ENCODE assay signal across 21 mouse cellular contexts in the genomic region with DNA sequence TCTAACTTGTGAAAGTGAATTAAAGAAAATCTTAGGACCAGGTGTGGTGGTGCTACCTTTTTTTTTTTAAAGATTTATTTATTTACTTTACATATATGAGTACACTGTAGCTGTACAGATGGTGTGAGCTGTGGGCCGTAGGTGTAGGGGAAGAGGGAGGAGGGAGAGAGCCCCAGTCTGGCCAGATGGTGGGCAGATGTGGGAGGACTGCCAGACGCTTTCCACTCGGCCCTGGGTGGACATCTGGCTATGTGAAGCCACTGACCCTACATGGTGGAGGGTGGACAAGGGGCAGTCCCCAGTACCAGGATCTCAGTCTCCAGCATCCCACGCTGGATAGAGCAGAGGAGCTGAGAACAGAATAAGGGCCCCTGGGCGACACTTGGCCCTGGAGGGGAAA. TPM values are rescaled to one million over a fixed set of nuclear protein-coding genes. Genes with fewer than 3 reads are reported as not detected.
DNase-seq lines count a peak whose midpoint lies in the region; ATAC-seq and TF ChIP-seq lines count a peak whose summit lies in the region.
"Had no signal": no experiment of that assay in that cellular context is flagged by ENCODE, and none has a peak within 500 bp of the region (broad histone marks: within the 10 kb centered on the region; RNA-seq: fewer than 3 reads in every experiment).

No protein-coding gene starts in this region.

- H3K4me2 ChIP-seq in hindbrain, embryonic 13.5 days = no peak overlapping the region
- no peak overlapping the region for H3K4me2 ChIP-seq in neural tube, embryonic 15.5 days
- no peak overlapping the region for H3K4me2 ChIP-seq in embryonic facial prominence, embryonic 12.5 days (replicated peaks)
- H3K4me2 ChIP-seq in stomach, embryonic 15.5 days = no peak overlapping the region
- H3K4me2 ChIP-seq: midbrain, embryonic 12.5 days; neural tube, embryonic 12.5 days had no signal

- peak; percentile 30 for DNase-seq in hindbrain, embryonic 10.5 days (ENCODE audit: low spot score)
- peak; percentile 49 for DNase-seq in neural tube, embryonic 10.5 days (ENCODE audit: extremely low spot score, low spot score)
- no peak for DNase-seq in spleen, adult 12 weeks (ENCODE audit: low spot score)
- DNase-seq in left cerebral cortex, adult 2 months (ENCODE audit: extremely low spot score in 1 of 2, low spot score in 2 of 2) = no peak
- DNase-seq: cerebellum, adult 11 months; gastrocnemius, postnatal 10 days; kidney, postnatal 10 days; right cerebral cortex, postnatal 4 days; thymus, postnatal 25 days had no signal

- H3K9me3 ChIP-seq in hindbrain, embryonic 10.5 days = no peaks in the 10 kb centered on the region
- H3K9me3 ChIP-seq in hindbrain, embryonic 13.5 days = no peaks in the 10 kb centered on the region
- no peaks in the 10 kb centered on the region for H3K9me3 ChIP-seq in neural tube, embryonic 15.5 days (replicated peaks)
- no peaks in the 10 kb centered on the region for H3K9me3 ChIP-seq in embryonic facial prominence, embryonic 12.5 days
- H3K9me3 ChIP-seq in stomach, embryonic 15.5 days = no peaks in the 10 kb centered on the region
- H3K9me3 ChIP-seq: midbrain, embryonic 12.5 days; neural tube, embryonic 12.5 days had no signal

- H3K4me3 ChIP-seq in hindbrain, embryonic 10.5 days = no peak overlapping the region
- no peak overlapping the region for H3K4me3 ChIP-seq in hindbrain, embryonic 13.5 days
- H3K4me3 ChIP-seq in neural tube, embryonic 15.5 days (replicated peaks) = no peak overlapping the region
- no peak overlapping the region for H3K4me3 ChIP-seq in embryonic facial prominence, embryonic 12.5 days
- H3K4me3 ChIP-seq in stomach, embryonic 15.5 days (replicated peaks) = no peak overlapping the region
- H3K4me3 ChIP-seq in left cerebral cortex, adult 2 months = no peak overlapping the region
- H3K4me3 ChIP-seq: erythroblast, embryonic 14.5 days; midbrain, embryonic 12.5 days; neural tube, embryonic 12.5 days had no signal

- H3K4me1 ChIP-seq in hindbrain, embryonic 10.5 days (replicated peaks) = 0 out of 2 replicates have a peak, but pooled peaks cover 3% of the 10 kb centered on the region
- no peaks in the 10 kb centered on the region for H3K4me1 ChIP-seq in hindbrain, embryonic 13.5 days (replicated peaks)
- H3K4me1 ChIP-seq in neural tube, embryonic 15.5 days = no peaks in the 10 kb centered on the region
- H3K4me1 ChIP-seq in embryonic facial prominence, embryonic 12.5 days = no peaks in the 10 kb centered on the region
- H3K4me1 ChIP-seq in stomach, embryonic 15.5 days = no peaks in the 10 kb centered on the region
- H3K4me1 ChIP-seq: midbrain, embryonic 12.5 days; neural tube, embryonic 12.5 days had no signal

- H3K9ac ChIP-seq in hindbrain, embryonic 13.5 days = no peak overlapping the region
- no peak overlapping the region for H3K9ac ChIP-seq in neural tube, embryonic 15.5 days (replicated peaks)
- H3K9ac ChIP-seq in embryonic facial prominence, embryonic 12.5 days = no peak overlapping the region
- no peak overlapping the region for H3K9ac ChIP-seq in stomach, embryonic 15.5 days
- H3K9ac ChIP-seq: liver, embryonic 14.5 days; midbrain, embryonic 12.5 days; neural tube, embryonic 12.5 days had no signal

- WGBS in hindbrain, embryonic 10.5 days = 64% methylated on average over 5 of the region's 5 CpGs
- WGBS in hindbrain, embryonic 13.5 days = 74% methylated on average over 5 of the region's 5 CpGs
- WGBS in neural tube, embryonic 15.5 days = 80% methylated on average over 5 of the region's 5 CpGs
- 33% methylated on average over 5 of the region's 5 CpGs for WGBS in embryonic facial prominence, embryonic 12.5 days
- WGBS in stomach, embryonic 15.5 days = 55% methylated on average over 5 of the region's 5 CpGs

- intact Hi-C loops in left cerebral cortex, adult 2 months (cut with DNase I) = no loop called here

- H3K36me3 ChIP-seq in hindbrain, embryonic 10.5 days = no peaks in the 10 kb centered on the region
- H3K36me3 ChIP-seq in hindbrain, embryonic 13.5 days = no peaks in the 10 kb centered on the region
- H3K36me3 ChIP-seq in neural tube, embryonic 15.5 days = no peaks in the 10 kb centered on the region
- no peaks in the 10 kb centered on the region for H3K36me3 ChIP-seq in embryonic facial prominence, embryonic 12.5 days
- no peaks in the 10 kb centered on the region for H3K36me3 ChIP-seq in stomach, embryonic 15.5 days
- H3K36me3 ChIP-seq: midbrain, embryonic 12.5 days; neural tube, embryonic 12.5 days had no signal

- no peak for TF ChIP-seq CTCF in left cerebral cortex, adult 2 months (IDR thresholded peaks at IDR 0.05)

- ATAC-seq in hindbrain, embryonic 13.5 days (ENCODE audit: low FRiP score) = no peak
- ATAC-seq in neural tube, embryonic 15.5 days (ENCODE audit: low FRiP score) = no peak
- peak; percentile 69; the same call in 1 of the 2 replicates for ATAC-seq in embryonic facial prominence, embryonic 12.5 days (ENCODE audit: insufficient number of reproducible peaks, insufficient read depth, low FRiP score, low TSS enrichment)
- ATAC-seq in stomach, embryonic 15.5 days (ENCODE audit: insufficient read depth, low FRiP score, low read depth) = 0 out of 2 replicates have a peak, but pooled peaks have one; percentile 39
- ATAC-seq: forebrain, embryonic 16.5 days had no signal

- H3K27me3 ChIP-seq in hindbrain, embryonic 10.5 days (ENCODE audit: insufficient read depth, poor library complexity, severe bottlenecking) = no peaks in the 10 kb centered on the region
- no peaks in the 10 kb centered on the region for H3K27me3 ChIP-seq in hindbrain, embryonic 13.5 days
- no peaks in the 10 kb centered on the region for H3K27me3 ChIP-seq in neural tube, embryonic 15.5 days (replicated peaks)
- no peaks in the 10 kb centered on the region for H3K27me3 ChIP-seq in embryonic facial prominence, embryonic 12.5 days
- no peaks in the 10 kb centered on the region for H3K27me3 ChIP-seq in stomach, embryonic 15.5 days (replicated peaks)
- H3K27me3 ChIP-seq: midbrain, embryonic 12.5 days; neural tube, embryonic 12.5 days had no signal

- no peak overlapping the region for H3K27ac ChIP-seq in hindbrain, embryonic 10.5 days
- H3K27ac ChIP-seq in hindbrain, embryonic 13.5 days = no peak overlapping the region
- no peak overlapping the region for H3K27ac ChIP-seq in neural tube, embryonic 15.5 days (replicated peaks)
- H3K27ac ChIP-seq in embryonic facial prominence, embryonic 12.5 days = no peak overlapping the region
- no peak overlapping the region for H3K27ac ChIP-seq in stomach, embryonic 15.5 days
- no peak overlapping the region for H3K27ac ChIP-seq in left cerebral cortex, adult 2 months
- H3K27ac ChIP-seq: liver, embryonic 14.5 days; midbrain, embryonic 12.5 days; neural tube, embryonic 12.5 days had no signal

RNA-seq across cellular contexts. Expression of gene Gm813, which starts 9.7 kb away (rescaled TPM):
- not detected in 2 replicates for polyA plus RNA-seq in hindbrain, embryonic 10.5 days (2016; fragmentation: Nextera tagmentation; extraction: Ambion mirVana)
- polyA plus RNA-seq in hindbrain, embryonic 13.5 days (2015; fragmentation: Nextera tagmentation; extraction: Ambion mirVana) = not detected in 2 replicates
- polyA plus RNA-seq in neural tube, embryonic 15.5 days (2015; fragmentation: Nextera tagmentation; extraction: Ambion mirVana) = not detected in 2 replicates
- polyA plus RNA-seq in embryonic facial prominence, embryonic 12.5 days (2016; fragmentation: Nextera tagmentation; extraction: Ambion mirVana) = not detected in 2 replicates
- not detected in 2 replicates for polyA plus RNA-seq in stomach, embryonic 15.5 days (2015; fragmentation: Nextera tagmentation; extraction: Ambion mirVana)
- not detected for total RNA-seq in left cerebral cortex, adult 2 months (2021)
- total RNA-seq: gastrocnemius, postnatal 10 days; heart, adult 8-10 months; heart, postnatal 25 days had no signal
- polyA plus RNA-seq: erythroblast, embryonic 14.5 days; forebrain, embryonic 16.5 days; intestine, embryonic 14.5 days; liver, embryonic 14.5 days; midbrain, embryonic 12.5 days; neural tube, embryonic 12.5 days had no signal

RNA-seq across cellular contexts. Expression of gene E330017A01Rik, which starts 31.4 kb away (rescaled TPM):
- polyA plus RNA-seq in hindbrain, embryonic 10.5 days (2016; fragmentation: Nextera tagmentation; extraction: Ambion mirVana) = not detected in 2 replicates
- polyA plus RNA-seq in hindbrain, embryonic 13.5 days (2015; fragmentation: Nextera tagmentation; extraction: Ambion mirVana) = not detected in 2 replicates
- not detected in 2 replicates for polyA plus RNA-seq in neural tube, embryonic 15.5 days (2015; fragmentation: Nextera tagmentation; extraction: Ambion mirVana)
- polyA plus RNA-seq in embryonic facial prominence, embryonic 12.5 days (2016; fragmentation: Nextera tagmentation; extraction: Ambion mirVana) = not detected in 2 replicates
- not detected in 2 replicates for polyA plus RNA-seq in stomach, embryonic 15.5 days (2015; fragmentation: Nextera tagmentation; extraction: Ambion mirVana)
- not detected for total RNA-seq in left cerebral cortex, adult 2 months (2021)
- total RNA-seq: gastrocnemius, postnatal 10 days; heart, adult 8-10 months; heart, postnatal 25 days had no signal
- polyA plus RNA-seq: erythroblast, embryonic 14.5 days; forebrain, embryonic 16.5 days; intestine, embryonic 14.5 days; liver, embryonic 14.5 days; midbrain, embryonic 12.5 days had no signal

Comparison
In these comparisons a context has a peak if more than half of its experiments do, and no peak if none do; other contexts are left out.
1. DNase-seq: peak in hindbrain, embryonic 10.5 days (single experiment) and neural tube, embryonic 10.5 days (single experiment); none in spleen, adult 12 weeks (single experiment) and left cerebral cortex, adult 2 months (0 of 2).
2. ATAC-seq: peak in embryonic facial prominence, embryonic 12.5 days (single experiment) and stomach, embryonic 15.5 days (single experiment); none in hindbrain, embryonic 13.5 days (single experiment) and neural tube, embryonic 15.5 days (single experiment).